Mouse (Mus musculus): ENCODE data around the gene Dus1l.
"Not testable (repeated sequence)": the region's sequence is repeated elsewhere in the genome, so short reads cannot be mapped to it uniquely, and the experiment has no call there.

The Dus1l gene

DNA sequence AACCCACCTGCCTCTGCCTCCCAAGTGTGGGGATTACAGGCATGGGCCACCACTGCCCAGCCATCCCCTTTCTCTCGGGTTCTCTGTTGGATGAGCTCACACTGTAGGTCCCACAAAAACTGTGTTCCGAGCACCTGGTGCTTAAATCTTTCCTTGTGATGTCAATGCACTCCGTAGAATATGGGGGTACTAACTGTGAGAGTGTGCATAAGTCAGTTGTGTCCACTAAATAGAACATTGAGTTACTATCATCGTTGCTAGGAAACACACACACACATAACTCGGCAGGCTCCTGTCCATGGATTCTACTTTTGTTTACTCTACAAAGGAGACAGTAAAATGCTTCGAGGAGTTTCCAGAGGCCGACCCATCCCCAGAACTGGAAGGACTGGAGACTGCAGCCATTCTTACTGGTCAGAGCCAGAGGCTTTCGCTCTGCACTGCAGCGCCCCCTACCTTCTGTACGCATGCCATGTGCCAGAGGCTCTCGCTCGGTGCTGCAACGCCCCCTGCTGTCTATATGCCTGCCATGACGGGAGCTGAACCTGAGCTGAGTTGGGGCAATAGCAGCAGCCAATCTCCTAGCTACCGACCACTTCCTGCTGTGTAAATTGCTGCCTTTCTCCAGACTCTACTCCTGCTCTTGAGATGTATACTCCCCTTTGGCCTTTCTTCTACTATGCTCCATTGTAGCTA lies 20.3 kb downstream of the Dus1l start:
- peak; percentile 94 for DNase-seq (ENCODE audit: low spot score)

DNA sequence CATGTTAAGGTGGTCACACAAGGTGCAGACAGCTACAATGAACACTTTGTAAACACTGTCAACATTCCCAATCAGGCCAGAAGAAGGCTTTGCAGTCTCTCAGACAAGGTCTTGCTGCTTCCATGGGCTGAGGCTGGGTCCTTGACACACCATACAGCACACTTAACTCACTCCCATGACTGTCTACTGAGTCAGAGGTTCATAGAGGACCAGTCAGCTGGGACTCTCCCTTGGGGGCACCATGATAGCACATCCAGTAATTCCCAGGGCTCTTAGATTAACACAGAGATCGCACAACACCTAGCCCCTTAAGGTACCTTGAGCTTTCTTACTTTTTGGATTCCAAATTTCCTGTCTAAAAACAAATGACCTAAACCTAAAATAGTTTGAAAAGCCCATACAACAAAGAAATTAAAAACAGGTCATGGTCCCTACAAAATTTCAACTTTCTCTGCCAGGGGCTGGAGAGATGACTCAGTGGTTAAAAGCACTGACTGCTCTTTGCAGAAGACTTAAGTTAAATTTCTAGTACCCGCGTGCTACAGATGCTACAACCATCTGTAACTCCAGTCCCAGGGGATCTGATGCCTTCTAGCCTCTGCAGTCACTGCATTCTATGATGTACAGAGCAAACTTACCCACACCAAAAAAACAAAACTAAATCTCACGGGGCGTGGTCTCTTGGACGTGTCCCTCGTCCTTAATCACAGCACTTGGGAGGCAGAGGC lies 22.6 kb downstream of the Dus1l start:
- DNase-seq (ENCODE audit: low spot score), result no peak

DNA sequence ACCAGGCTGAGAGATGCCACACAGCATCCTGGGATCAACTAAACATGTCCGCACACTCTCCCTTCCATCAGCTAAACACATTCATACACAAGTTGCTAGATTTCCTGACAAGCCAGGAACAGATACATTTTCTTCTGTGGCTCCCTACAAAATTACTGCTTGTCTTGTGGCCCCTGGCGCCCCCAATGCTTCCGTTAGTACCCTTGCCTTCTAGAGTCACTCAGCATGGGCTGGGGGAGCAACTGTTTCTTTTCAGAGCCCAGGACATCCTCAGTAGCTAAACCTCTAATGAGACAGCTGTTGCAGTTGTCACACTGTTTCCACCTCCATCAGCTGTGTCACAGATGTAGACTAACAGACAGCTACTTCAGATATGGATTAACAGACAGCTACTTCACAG lies 23.5 kb downstream of the Dus1l start:
- DNase-seq (ENCODE audit: low spot score), result no peak

- no peak for DNase-seq (ENCODE audit: low spot score)
Measured at GRCm38 (mm10) chr11:120768206-120768605, 28.0 kb downstream of the Dus1l start.

DNA sequence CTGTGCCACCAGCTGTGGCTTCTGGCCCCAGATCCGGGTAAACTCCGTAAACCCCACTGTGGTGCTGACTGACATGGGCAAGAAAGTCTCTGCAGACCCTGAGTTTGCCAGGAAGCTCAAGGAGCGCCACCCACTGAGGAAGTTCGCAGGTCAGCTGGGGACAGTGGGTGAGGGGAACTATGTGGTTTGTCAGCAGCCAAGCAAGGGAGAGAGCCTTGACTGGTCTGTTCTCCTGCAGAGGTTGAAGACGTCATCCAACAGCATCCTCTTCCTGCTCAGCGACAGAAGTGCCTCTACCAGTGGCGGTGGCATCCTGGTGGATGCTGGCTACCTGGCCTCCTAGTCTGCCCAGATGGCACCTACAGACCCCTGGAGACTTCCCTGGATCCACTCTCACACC lies 29.2 kb downstream of the Dus1l start:
- not testable (repeated sequence) for DNase-seq (ENCODE audit: low spot score)

DNA sequence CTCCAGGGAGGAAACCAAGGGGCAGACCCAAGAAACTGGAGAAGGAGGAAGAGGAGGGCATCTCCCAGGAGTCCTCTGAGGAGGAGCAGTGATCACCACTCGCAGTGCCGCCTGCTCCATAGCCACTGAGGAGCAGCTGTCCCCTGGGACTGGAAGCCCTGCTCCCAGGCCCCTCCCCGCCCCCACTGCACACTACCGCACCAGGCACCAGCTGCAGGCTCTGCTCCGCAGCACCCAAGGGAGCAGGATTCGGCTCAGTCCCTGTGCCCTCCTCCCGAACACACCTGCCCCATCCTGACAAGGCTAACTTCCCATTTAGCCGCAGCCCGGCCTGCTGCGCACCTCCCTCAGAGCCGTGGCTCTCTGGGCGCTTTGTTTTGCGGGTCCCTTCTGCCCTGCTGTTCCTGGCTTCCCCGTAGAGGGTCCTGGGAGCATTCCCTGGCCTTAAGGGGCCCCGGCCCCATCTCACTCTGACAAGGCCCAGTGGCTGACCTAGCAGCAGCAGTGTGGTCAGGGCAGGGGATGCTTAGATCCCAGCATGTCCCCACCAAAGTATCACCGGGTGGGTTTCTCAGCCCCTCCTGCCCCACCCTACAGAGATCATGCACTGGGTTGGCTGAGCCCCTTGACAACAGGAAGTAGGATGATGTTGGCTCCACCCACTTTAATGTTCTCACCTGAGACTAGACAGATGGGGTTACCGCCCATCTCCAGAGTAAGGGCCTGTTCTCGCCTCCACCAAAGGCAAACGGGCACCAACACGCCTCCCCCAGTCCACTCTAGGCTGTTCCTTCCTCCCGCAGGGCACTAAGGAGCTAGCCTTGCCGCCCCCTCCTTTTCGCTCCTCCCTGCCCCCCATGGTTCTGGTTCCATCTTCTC lies 32.8 kb downstream of the Dus1l start:
- DNase-seq (ENCODE audit: low spot score), result not testable (repeated sequence)

- not testable (repeated sequence) for DNase-seq (ENCODE audit: low spot score)
Measured at GRCm38 (mm10) chr11:120762672-120763041, 33.5 kb downstream of the Dus1l start, which contains the start of gene Hmga1b. TSS of gene Hmga1b (plus strand) at chr11:120762794.

DNA sequence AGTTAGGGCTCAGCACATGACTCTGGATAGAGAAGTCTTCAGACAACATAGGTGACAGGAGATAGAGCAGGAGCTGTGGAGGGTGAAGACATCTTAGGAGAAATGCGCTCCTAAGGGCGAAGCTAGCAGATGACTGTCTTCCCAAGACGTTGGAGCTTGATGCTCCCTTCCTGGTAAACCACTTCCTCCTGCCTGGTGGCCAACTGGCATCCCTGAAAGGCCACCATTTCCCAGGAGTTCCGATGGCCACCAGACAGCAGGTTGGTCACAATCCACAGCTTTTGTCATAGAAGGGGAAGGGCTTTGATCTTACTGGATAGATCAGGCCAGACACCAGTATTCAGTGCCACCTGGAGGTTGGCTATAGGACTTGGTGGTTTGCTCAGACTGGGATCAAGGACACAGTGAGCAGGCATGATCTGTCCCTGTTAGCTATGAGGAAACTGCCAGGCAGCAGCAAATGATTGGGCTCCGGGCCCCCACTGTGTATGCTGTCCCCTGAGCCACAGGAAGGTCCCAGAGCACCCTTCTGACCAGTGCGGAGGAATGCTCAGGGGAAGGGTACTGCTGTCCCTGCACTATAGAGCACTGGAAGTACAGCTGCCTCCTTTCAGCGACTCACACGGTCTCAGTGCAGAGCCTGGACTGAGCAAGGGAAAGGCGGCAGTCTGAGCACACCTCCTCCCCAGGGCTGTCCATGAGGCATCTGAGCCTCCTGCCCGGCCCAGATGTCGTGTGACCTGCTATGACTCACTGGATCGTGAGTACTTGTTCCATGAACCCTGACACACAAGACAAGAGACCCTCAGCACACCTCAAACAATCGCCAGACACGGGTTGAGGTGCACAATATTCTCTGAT lies 34.2 kb downstream of the Dus1l start:
- no peak for DNase-seq (ENCODE audit: low spot score)

- no peak for DNase-seq (ENCODE audit: low spot score)
Measured at GRCm38 (mm10) chr11:120760236-120760635, 36.0 kb downstream of the Dus1l start.

DNA sequence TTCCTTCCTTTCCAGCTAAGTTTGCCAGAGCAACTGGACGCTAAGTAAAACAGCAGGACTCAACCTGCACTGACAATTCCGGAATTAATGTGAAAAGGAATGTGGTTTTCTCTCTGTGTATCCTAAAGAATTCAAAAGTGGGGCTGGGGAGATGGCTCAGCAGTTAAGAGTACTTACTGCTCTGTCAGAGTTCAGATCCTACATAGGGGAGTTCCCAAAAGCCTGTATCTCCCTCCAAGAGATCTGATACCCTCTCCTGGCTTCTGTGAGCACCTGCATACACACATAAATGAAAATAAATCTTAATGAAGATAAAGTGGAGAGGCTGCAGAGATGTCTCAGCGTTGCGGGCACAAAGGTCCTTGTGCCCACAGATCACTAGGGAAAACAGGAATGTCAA lies 44.6 kb downstream of the Dus1l start:
- DNase-seq (ENCODE audit: low spot score), result no peak

DNA sequence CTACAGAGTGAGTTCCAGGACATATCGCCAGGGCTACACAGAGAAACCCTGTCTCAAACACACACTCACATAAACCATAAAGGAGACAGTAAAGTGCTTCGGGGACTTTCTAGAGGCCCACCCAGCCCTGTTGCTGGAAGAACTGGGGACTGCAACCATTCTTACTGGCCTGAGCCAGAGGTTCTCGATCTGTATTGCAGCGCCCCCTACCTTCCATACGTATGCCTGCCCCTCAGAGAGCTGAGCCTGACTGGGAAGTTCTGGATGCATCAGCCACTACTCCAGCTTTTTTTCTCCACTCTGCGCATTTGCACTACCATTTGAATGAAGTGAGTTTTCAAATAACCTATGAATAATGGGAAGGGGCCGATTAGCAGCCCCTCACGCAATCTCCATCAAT lies 46.8 kb downstream of the Dus1l start:
- DNase-seq (ENCODE audit: low spot score), result no peak

GRCm38 (mm10) chr11:120747974-120748373 lies 48.2 kb downstream of the Dus1l start:
- no peak for DNase-seq (ENCODE audit: low spot score)

DNA sequence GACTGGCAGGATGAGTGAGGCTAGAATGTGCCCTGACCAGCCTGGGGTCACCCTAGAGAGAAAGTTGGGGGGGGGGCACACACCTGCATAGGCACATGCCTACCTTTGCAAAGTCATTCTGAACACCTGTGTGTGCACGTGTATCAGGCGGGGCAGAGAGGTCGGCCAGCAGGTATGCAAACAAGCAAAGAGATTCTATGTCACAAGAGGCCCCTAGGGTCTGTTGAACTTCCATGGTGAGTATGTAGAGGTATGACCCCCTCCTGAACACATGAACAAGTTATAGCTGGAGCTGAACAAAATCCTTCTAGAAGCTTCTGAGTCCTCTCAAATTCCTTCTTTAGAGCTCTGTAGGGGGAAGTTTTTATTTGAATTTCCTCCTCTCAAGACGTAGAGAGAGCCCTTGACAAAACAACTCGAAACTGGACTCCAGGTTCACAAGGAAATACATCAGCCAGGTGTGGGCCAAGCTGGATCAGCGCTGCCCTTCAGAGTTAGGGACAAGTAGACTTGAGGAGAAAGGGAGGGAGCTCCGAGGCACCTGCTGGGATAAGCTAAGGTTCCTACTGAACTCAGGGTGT lies 52.0 kb downstream of the Dus1l start:
- DNase-seq (ENCODE audit: low spot score), result no peak

DNA sequence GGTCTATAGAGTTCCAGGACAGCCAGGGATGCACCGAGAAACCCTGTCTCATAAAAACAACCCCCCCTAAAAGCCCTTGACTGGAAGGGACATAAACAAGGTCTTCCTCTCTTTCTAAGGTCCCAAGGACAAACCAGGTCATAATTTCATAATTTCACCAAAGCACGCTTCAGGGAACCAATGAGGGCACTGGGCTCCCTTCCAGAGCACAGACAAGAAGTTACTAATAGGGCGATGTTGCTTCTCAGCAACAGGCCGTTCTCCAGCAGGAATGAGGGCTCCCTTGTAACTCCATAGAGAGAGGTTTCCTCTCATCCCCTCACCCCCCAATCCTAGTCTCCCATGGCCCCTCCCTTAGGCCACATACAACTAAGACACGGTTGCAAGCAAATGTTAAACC lies 55.2 kb downstream of the Dus1l start:
- DNase-seq (ENCODE audit: low spot score), result no peak
